Comparison of ENCODE assay signal across 8 mouse cellular contexts in the genomic region with DNA sequence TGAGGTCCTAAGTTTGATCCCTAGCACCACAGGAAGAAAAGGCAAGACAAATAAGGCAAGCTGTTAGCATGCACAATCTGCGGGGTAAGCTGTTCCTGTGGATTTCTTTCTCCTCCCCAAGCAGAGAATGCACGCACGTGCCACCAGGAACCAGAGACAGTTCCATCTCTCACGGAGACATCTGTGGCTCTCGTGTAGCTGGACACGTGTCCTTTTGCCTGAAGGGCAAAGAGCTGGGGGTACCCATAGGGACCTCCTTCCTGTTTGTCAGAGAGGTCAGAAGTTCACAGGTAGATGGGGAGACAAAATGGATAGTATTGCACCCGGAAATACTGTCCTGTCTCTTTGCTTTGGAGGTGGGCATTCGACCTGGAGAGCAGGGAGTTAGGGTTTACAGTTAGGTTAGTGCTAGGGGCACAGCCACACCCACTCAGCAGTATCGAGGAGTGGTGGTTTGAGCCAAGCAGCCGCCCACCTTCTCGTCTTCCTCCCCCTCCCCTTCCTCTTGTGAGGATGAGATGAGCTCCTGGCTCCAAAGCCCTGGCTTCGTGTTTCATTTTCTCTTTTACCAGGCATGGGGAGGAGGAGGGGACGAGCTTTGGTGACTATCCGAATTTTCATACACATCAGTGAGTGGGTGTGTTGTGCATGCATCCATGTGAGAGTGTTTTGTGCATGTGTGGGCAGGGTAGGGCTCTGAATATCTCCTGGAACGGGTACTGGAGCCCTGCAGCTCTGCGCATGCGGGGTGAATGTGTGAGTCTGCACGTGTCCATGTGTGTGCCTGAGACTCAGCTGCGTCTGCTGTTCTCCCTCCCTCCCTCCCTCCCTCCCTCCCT. TPM values are rescaled to one million over a fixed set of nuclear protein-coding genes. Genes with fewer than 3 reads are reported as not detected.
DNase-seq lines count a peak whose midpoint lies in the region; ATAC-seq lines count a peak whose summit lies in the region.

No protein-coding gene starts in this region.

- H3K4me2 ChIP-seq in forebrain, embryonic 14.5 days (ENCODE audit: low read length) = peak overlapping the region; percentile 84
- peak overlapping the region; percentile 70 for H3K4me2 ChIP-seq in liver, embryonic 15.5 days

- H3K36me3 ChIP-seq in forebrain, embryonic 14.5 days (ENCODE audit: control insufficient read depth, insufficient read depth, low read length) = 0 out of 2 replicates have a peak, but pooled peaks cover under 1% of the 10 kb centered on the region
- H3K36me3 ChIP-seq in liver, embryonic 15.5 days (replicated peaks) = 0 out of 2 replicates have a peak, but pooled peaks cover 2% of the 10 kb centered on the region

- ATAC-seq in forebrain, embryonic 14.5 days = peak; percentile 70
- peak; percentile 48 for ATAC-seq in liver, embryonic 15.5 days (ENCODE audit: insufficient read depth)

- intact Hi-C loops in heart, postnatal 14 days (cut with DNase I) = no loop called here

- H3K9me3 ChIP-seq in forebrain, embryonic 14.5 days (replicated peaks; ENCODE audit: control insufficient read depth, low read length) = no peaks in the 10 kb centered on the region
- no peaks in the 10 kb centered on the region for H3K9me3 ChIP-seq in liver, embryonic 15.5 days (replicated peaks)

- peak overlapping the region; percentile 20 for H3K4me3 ChIP-seq in forebrain, embryonic 14.5 days (ENCODE audit: low read depth, low read length)
- H3K4me3 ChIP-seq in liver, embryonic 15.5 days (replicated peaks) = peak overlapping the region; percentile 30

- H3K4me1 ChIP-seq in forebrain, embryonic 14.5 days (ENCODE audit: control insufficient read depth, insufficient read depth, low read length) = peaks cover 88% of the 10 kb centered on the region
- H3K4me1 ChIP-seq in liver, embryonic 15.5 days (replicated peaks) = peaks cover 100% of the 10 kb centered on the region

- H3K27ac ChIP-seq in forebrain, embryonic 14.5 days (ENCODE audit: low read depth, low read length) = peak overlapping the region; percentile 94
- peak overlapping the region; percentile 81 for H3K27ac ChIP-seq in liver, embryonic 15.5 days (replicated peaks)

- H3K27me3 ChIP-seq in forebrain, embryonic 14.5 days (replicated peaks; ENCODE audit: control insufficient read depth, insufficient read depth, low read length) = no peaks in the 10 kb centered on the region
- no peaks in the 10 kb centered on the region for H3K27me3 ChIP-seq in liver, embryonic 15.5 days

- DNase-seq in MEL-GATA-1-ER (ENCODE audit: extremely low read depth, low read depth) = peak; percentile 70
- DNase-seq in c-Kit-positive CD71-positive TER-119-negative erythroid progenitor cells, embryonic 14.5 days (ENCODE audit: low read depth) = peak; percentile 74
- peak; percentile 96 for DNase-seq in forebrain, embryonic 14.5 days (ENCODE audit: low spot score)
- peak; percentile 78 to 79 for DNase-seq in heart, postnatal 14 days
- DNase-seq in kidney, postnatal 4 days = peak; percentile 81 to 88
- DNase-seq in neural tube, embryonic 10.5 days (ENCODE audit: extremely low spot score, low spot score) = peak; percentile 75
- peak; percentile 86 for DNase-seq in thymus, postnatal 14 days

- WGBS in forebrain, embryonic 14.5 days = 10% methylated on average over 19 of the region's 19 CpGs
- 3% methylated on average over 19 of the region's 19 CpGs for WGBS in liver, embryonic 15.5 days (ENCODE audit: insufficient replicate concordance)

- peak overlapping the region; percentile 54 for H3K9ac ChIP-seq in forebrain, embryonic 14.5 days (ENCODE audit: low read length)
- peak overlapping the region; percentile 48 for H3K9ac ChIP-seq in liver, embryonic 15.5 days

RNA-seq across cellular contexts. Expression of gene Thra, which starts 6.6 kb away (rescaled TPM):
- polyA plus RNA-seq in forebrain, embryonic 14.5 days (2014; fragmentation: Nextera tagmentation; extraction: Ambion mirVana) = 164 and 199 TPM in 2 replicates
- total RNA-seq in heart, postnatal 14 days (2021) = 100 to 1,000 TPM; 123 to 130 TPM
- 7.2 and 7.6 TPM in 2 replicates for polyA plus RNA-seq in liver, embryonic 15.5 days (2015; fragmentation: Nextera tagmentation; extraction: Ambion mirVana)

RNA-seq across cellular contexts. Expression of gene Med24, which starts 17.8 kb away (rescaled TPM):
- 76.0 and 85.9 TPM in 2 replicates for polyA plus RNA-seq in forebrain, embryonic 14.5 days (2014; fragmentation: Nextera tagmentation; extraction: Ambion mirVana)
- 10 to 100 TPM; 49.5 to 49.8 TPM for total RNA-seq in heart, postnatal 14 days (2021)
- polyA plus RNA-seq in liver, embryonic 15.5 days (2015; fragmentation: Nextera tagmentation; extraction: Ambion mirVana) = 24.2 and 27.7 TPM in 2 replicates

RNA-seq across cellular contexts. Expression of gene Nr1d1, which starts 28.1 kb away (rescaled TPM):
- polyA plus RNA-seq in forebrain, embryonic 14.5 days (2014; fragmentation: Nextera tagmentation; extraction: Ambion mirVana) = 2.2 and 3.1 TPM in 2 replicates
- 10 to 100 TPM; 20.7 to 31.5 TPM for total RNA-seq in heart, postnatal 14 days (2021)
- 0.63 and 0.85 TPM in 2 replicates for polyA plus RNA-seq in liver, embryonic 15.5 days (2015; fragmentation: Nextera tagmentation; extraction: Ambion mirVana)

RNA-seq across cellular contexts. Expression of gene Csf3, which starts 46.0 kb away (rescaled TPM):
- polyA plus RNA-seq in forebrain, embryonic 14.5 days (2014; fragmentation: Nextera tagmentation; extraction: Ambion mirVana) = not detected in 2 replicates
- total RNA-seq in heart, postnatal 14 days (2021) = not detected
- not detected in 2 replicates for polyA plus RNA-seq in liver, embryonic 15.5 days (2015; fragmentation: Nextera tagmentation; extraction: Ambion mirVana)

RNA-seq across cellular contexts. Expression of gene Msl1, which starts 48.2 kb away (rescaled TPM):
- polyA plus RNA-seq in forebrain, embryonic 14.5 days (2014; fragmentation: Nextera tagmentation; extraction: Ambion mirVana) = 19.3 and 20.5 TPM in 2 replicates
- 10 to 100 TPM; 71.2 to 71.8 TPM for total RNA-seq in heart, postnatal 14 days (2021)
- polyA plus RNA-seq in liver, embryonic 15.5 days (2015; fragmentation: Nextera tagmentation; extraction: Ambion mirVana) = 5.2 and 5.8 TPM in 2 replicates

Comparison
In these comparisons a context has a peak if more than half of its experiments do, and no peak if none do; other contexts are left out.
1. Peak in every context shown above with its lines: DNase-seq, ATAC-seq, H3K4me3 ChIP-seq and H3K27ac ChIP-seq.
2. RNA of gene Thra, which starts 6.6 kb away (polyA plus RNA-seq): 164 to 199 TPM in forebrain, embryonic 14.5 days; 7.2 to 7.6 TPM in liver, embryonic 15.5 days; every median in the first group is over 10 times any median in the second.